Mouse (Mus musculus): ENCODE data around the gene Apba3. TPM values are rescaled to one million over a fixed set of nuclear protein-coding genes. Genes with fewer than 3 reads are reported as not detected.

Apba3 gene
- polyA plus RNA-seq, 1 experiment from 2014 or later = 46.2 TPM

- no peak for DNase-seq (ENCODE audit: low spot score)
- H3K4me3 ChIP-seq = no peak overlapping the region; the same call in 1 of the 2 replicates
- peaks cover 79% of the 10 kb centered on the region for H3K27me3 ChIP-seq (ENCODE audit: insufficient read depth, poor library complexity, severe bottlenecking)
- 42% methylated on average over 6 of the region's 6 CpGs for WGBS
- H3K4me1 ChIP-seq (replicated peaks) = peaks cover 39% of the 10 kb centered on the region
- no peaks in the 10 kb centered on the region for H3K36me3 ChIP-seq
- H3K27ac ChIP-seq = no peak overlapping the region
- no peaks in the 10 kb centered on the region for H3K9me3 ChIP-seq
Observed at GRCm38 (mm10) chr10:81286586-81286985, 19.8 kb downstream of the Apba3 start.

DNA sequence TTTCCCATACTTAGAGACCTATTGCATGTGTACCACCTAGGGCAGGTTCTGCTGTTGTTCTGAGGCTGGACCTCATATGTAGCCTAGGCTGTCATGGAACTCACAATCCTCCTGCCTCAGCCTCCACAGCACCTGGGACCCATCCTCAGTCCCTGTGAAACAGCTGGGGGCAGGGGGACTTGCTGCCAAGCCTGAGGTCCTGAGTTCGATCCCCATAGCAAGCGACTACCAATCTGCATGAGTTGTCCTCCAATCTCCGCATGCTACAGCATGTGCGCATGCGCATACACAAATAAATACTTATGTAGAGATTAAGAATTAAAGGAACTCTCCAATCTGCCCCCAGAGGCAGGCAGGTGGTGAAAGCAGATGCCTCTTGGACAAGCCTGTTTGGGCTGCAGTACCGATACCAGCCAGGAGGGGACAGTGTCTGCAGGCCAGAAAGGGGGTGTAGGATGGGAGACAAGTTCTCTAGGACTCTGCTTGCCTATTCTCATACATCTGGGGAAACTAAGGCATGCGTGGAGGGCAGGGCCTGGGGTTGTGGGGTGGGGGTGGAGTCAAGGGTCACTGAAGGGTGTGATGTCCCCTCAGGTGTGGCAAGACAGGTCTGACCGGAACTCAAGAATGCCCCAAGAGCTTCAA lies 20.9 kb downstream of the Apba3 start:
- Histone ChIP-seq H3K4me3 (no peak overlapping the region), H3K27ac (no peak overlapping the region), H3K4me1 (replicated peaks) (peaks cover 39% of the 10 kb centered on the region), H3K27me3 (ENCODE audit: insufficient read depth, poor library complexity, severe bottlenecking) (peaks cover 80% of the 10 kb centered on the region), H3K36me3 (no peaks in the 10 kb centered on the region), H3K9me3 (no peaks in the 10 kb centered on the region)
- DNase-seq (ENCODE audit: low spot score) = peak; percentile 62
- WGBS = 59% methylated on average over 8 of the region's 8 CpGs

DNA sequence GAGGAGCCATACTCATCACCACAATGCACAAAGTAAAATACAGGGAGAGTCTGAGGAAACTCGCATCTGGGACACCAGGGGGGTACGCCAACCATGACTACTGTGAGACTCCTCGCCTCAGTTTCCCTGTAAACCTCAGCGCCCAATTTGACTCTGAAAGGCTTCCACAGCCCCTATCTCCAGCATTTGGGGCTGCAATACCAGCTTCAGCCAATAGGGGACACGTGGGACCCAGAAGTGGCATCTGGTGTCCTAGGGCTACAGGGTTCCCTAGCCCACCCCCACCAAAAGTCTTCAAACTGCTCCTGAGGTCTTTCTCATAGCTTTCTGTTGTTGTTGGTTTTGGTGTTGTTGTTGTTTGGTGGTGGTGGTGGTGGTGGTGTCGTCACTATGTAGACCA lies 21.8 kb downstream of the Apba3 start:
- Histone ChIP-seq H3K4me1 (replicated peaks) (peaks cover 44% of the 10 kb centered on the region), H3K27ac (no peak overlapping the region), H3K36me3 (no peaks in the 10 kb centered on the region), H3K9me3 (no peaks in the 10 kb centered on the region), H3K27me3 (ENCODE audit: insufficient read depth, poor library complexity, severe bottlenecking) (peaks cover 70% of the 10 kb centered on the region), H3K4me3 (0 out of 2 replicates have a peak overlapping the region, but pooled peaks have one; percentile 11)
- WGBS = 29% methylated on average over 6 of the region's 6 CpGs
- peak; percentile 55 for DNase-seq (ENCODE audit: low spot score)

DNA sequence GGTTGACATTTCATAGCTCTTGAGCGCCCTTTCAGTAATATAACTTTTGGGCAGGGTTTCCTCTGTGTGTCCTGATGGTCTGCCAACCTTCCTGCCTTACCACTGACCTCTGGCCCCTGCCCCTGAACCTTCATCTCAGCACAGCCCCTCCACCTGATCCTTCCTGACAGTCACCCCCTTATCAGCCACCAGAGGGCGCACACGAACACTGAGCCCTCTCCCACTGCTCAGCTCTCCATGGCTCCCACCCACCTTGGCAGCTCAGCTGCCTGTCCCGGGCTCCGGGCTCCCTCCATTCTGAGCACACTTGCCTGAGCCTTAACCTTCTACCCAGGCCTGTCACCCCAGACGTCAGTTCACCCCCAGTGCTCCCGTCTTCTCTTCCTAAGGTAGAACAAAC lies 22.5 kb downstream of the Apba3 start:
- no peaks in the 10 kb centered on the region for H3K36me3 ChIP-seq
- peak; percentile 60 for DNase-seq (ENCODE audit: low spot score)
- no peak overlapping the region for H3K4me3 ChIP-seq
- peaks cover 63% of the 10 kb centered on the region for H3K27me3 ChIP-seq (ENCODE audit: insufficient read depth, poor library complexity, severe bottlenecking)
- no peak overlapping the region for H3K27ac ChIP-seq
- peaks cover 48% of the 10 kb centered on the region for H3K4me1 ChIP-seq (replicated peaks)
- 5% methylated on average over 7 of the region's 7 CpGs for WGBS
- H3K9me3 ChIP-seq = no peaks in the 10 kb centered on the region

DNA sequence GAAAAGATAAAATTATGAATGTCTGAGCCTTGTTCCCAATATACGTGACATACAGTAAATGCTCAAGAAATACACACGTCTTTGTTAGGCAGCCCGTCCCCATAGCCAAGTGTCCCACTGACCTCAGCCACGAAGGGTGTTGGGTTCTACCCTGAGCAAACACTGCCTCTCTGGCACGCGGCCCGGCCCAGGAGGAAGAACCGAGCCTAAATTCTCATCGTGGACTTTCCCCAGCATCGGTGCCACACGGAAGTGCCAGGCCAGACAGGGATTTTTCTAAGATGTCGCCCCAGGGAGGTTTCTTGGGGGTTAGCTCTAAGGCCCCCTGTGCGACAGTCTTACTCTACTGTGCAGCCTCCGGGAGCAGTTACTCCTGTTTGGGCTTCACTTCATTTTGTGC lies 23.1 kb downstream of the Apba3 start:
- Histone ChIP-seq H3K4me3 (no peak overlapping the region), H3K9me3 (no peaks in the 10 kb centered on the region), H3K27me3 (ENCODE audit: insufficient read depth, poor library complexity, severe bottlenecking) (peaks cover 58% of the 10 kb centered on the region), H3K36me3 (no peaks in the 10 kb centered on the region), H3K4me1 (replicated peaks) (peaks cover 48% of the 10 kb centered on the region), H3K27ac (no peak overlapping the region)
- 62% methylated on average over 14 of the region's 14 CpGs for WGBS
- DNase-seq (ENCODE audit: low spot score) = no peak

DNA sequence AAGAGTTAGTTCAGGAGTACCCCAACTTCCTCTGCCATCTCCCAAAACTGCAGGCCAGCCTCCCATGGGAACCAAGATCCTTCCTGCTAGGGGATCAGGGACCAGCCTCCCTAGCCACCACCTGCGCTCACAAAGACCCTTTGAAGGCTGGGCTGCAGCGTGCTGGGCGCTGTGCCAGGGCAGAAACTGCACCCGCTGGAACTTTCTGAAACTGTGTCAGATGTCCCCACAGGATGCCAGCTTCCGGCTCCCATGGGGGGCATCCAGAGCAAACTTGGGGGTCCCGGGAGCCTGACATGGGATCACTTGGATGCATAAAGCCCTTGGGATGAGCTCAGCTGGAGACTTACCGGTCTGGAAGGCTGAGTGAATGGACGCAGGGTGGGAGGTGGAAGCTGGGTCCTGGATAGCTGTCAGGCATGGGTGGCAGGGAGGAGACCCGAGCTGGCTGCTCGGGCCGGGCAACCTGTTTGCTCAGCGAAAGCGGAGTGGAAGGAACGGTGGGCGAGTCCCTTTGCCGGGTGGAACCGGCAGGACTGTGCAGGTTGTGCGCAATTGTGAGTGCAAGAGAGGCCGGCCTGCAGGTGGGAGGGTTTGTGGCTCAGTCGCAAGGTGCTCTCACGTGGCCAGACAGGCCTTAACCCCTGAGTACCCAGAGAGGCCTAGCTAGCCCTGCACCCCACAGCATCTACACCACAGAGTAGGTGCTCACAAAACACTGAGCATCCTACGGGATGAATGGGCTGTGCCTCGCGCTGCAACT lies 24.1 kb downstream of the Apba3 start:
- H3K4me3 ChIP-seq = peak overlapping the region; percentile 16; the same call in 1 of the 2 replicates
- H3K9me3 ChIP-seq = no peaks in the 10 kb centered on the region
- 17% methylated on average over 24 of the region's 24 CpGs for WGBS
- no peak for DNase-seq (ENCODE audit: low spot score)
- no peak overlapping the region; the same call in 1 of the 2 replicates for H3K27ac ChIP-seq
- H3K27me3 ChIP-seq (ENCODE audit: insufficient read depth, poor library complexity, severe bottlenecking) = peaks cover 50% of the 10 kb centered on the region
- 0 out of 2 replicates have a peak, but pooled peaks cover 8% of the 10 kb centered on the region for H3K36me3 ChIP-seq
- peaks cover 40% of the 10 kb centered on the region for H3K4me1 ChIP-seq (replicated peaks)

DNA sequence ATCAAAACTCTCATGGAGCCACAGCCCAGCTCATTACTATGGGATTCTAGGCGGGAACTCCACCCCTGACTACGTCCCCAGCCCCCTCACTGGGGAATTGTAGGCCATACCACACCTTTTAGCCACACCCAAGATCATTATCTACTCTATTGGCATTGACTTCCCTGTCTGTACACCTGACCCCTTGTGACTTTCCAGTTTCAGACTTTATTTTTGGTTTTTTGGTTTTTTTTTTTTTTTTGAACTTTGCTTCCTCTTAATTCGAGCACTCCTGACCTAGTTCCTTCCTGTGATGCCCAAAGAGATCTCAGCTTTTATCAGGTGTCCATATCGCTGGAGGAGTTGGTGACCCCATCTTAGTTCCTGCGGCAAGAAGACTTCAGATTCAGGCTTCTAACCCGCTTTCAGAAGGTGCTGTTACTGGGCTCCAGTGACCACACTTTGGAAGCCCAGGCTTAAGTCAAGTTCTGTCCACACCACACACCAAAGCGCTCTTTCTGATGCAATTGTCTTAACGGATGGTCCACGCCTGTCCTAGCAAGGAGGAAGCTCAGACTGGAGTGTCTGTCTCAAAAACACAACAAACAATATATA lies 24.8 kb downstream of the Apba3 start, which contains the start of gene Tjp3:
TSS of gene Tjp3 (minus strand) at position 71 of the 594 bp plus-strand sequence.
- H3K27ac ChIP-seq = peak within 1 kb of the TSS; percentile 95
- 0 out of 2 replicates have a peak, but pooled peaks cover 12% of the 10 kb centered on the region for H3K36me3 ChIP-seq
- DNase-seq (ENCODE audit: low spot score) = no peak
- WGBS = 75% methylated on average over 9 of the region's 9 CpGs
- H3K27me3 ChIP-seq (ENCODE audit: insufficient read depth, poor library complexity, severe bottlenecking) = peaks cover 48% of the 10 kb centered on the region
- H3K4me3 ChIP-seq = peak within 1 kb of the TSS; percentile 84
- H3K4me1 ChIP-seq (replicated peaks) = peaks cover 36% of the 10 kb centered on the region
- no peaks in the 10 kb centered on the region for H3K9me3 ChIP-seq

GRCm38 (mm10) chr10:81292554-81293333 lies 26.0 kb downstream of the Apba3 start, which contains the start of gene Pip5k1c:
Pip5k1c (plus strand) TSS chr10:81292963.
- Histone ChIP-seq H3K4me3 (peak within 1 kb of the TSS; percentile 84), H3K9me3 (no peaks in the 10 kb centered on the region), H3K27me3 (ENCODE audit: insufficient read depth, poor library complexity, severe bottlenecking) (peaks cover 42% of the 10 kb centered on the region), H3K36me3 (0 out of 2 replicates have a peak, but pooled peaks cover 12% of the 10 kb centered on the region), H3K4me1 (replicated peaks) (peaks cover 42% of the 10 kb centered on the region), H3K27ac (peak within 1 kb of the TSS; percentile 95)
- WGBS = under 1% methylated on average over 80 of the region's 80 CpGs
- peak; percentile 100 for DNase-seq (ENCODE audit: low spot score)

GRCm38 (mm10) chr10:81293334-81294030 lies 26.7 kb downstream of the Apba3 start:
- Histone ChIP-seq H3K27me3 (ENCODE audit: insufficient read depth, poor library complexity, severe bottlenecking) (peaks cover 35% of the 10 kb centered on the region), H3K27ac (peak overlapping the region; percentile 95), H3K36me3 (peaks cover 18% of the 10 kb centered on the region), H3K4me1 (replicated peaks) (peaks cover 45% of the 10 kb centered on the region), H3K9me3 (no peaks in the 10 kb centered on the region), H3K4me3 (peak overlapping the region; percentile 84)
- WGBS = 4% methylated on average over 25 of the region's 25 CpGs
- DNase-seq (ENCODE audit: low spot score) = no peak

GRCm38 (mm10) chr10:81294442-81294841 lies 27.7 kb downstream of the Apba3 start:
- DNase-seq (ENCODE audit: low spot score) = no peak
- H3K4me1 ChIP-seq (replicated peaks) = peaks cover 50% of the 10 kb centered on the region
- H3K36me3 ChIP-seq = peaks cover 20% of the 10 kb centered on the region
- peak overlapping the region; percentile 0; the same call in 1 of the 2 replicates for H3K27ac ChIP-seq
- H3K4me3 ChIP-seq = peak overlapping the region; percentile 84
- 58% methylated on average over 8 of the region's 8 CpGs for WGBS
- peaks cover 29% of the 10 kb centered on the region for H3K27me3 ChIP-seq (ENCODE audit: insufficient read depth, poor library complexity, severe bottlenecking)
- H3K9me3 ChIP-seq = no peaks in the 10 kb centered on the region

- H3K36me3 ChIP-seq = peaks cover 20% of the 10 kb centered on the region
- no peak for DNase-seq (ENCODE audit: low spot score)
- no peak overlapping the region for H3K27ac ChIP-seq
- no peaks in the 10 kb centered on the region for H3K9me3 ChIP-seq
- WGBS = 96% methylated on average over 6 of the region's 6 CpGs
- peaks cover 21% of the 10 kb centered on the region for H3K27me3 ChIP-seq (ENCODE audit: insufficient read depth, poor library complexity, severe bottlenecking)
- H3K4me3 ChIP-seq = no peak overlapping the region
- H3K4me1 ChIP-seq (replicated peaks) = peaks cover 57% of the 10 kb centered on the region
Observed at GRCm38 (mm10) chr10:81295185-81295584, 28.4 kb downstream of the Apba3 start.

DNA sequence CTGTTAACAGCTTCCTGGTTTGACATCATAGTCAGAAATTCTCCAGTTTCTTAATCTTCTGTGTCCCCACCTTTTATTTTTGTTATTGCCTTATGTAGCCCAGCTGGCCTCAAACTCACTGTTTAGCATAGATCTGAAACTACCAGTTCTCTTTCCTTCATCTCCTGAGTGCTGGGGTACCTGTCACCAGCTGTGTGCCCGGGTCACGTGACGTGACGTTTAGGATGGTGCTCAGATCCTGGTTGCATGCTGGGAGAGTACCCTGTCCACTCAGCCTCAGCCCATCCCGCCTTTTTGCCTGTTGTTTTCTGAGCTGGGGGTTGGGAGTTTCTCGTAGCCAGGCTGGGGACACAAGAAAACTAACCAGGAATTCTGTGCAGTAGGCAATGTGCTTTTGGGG lies 30.5 kb downstream of the Apba3 start:
- peaks cover under 1% of the 10 kb centered on the region; the same call in 1 of the 2 replicates for H3K27me3 ChIP-seq (ENCODE audit: insufficient read depth, poor library complexity, severe bottlenecking)
- H3K9me3 ChIP-seq = no peaks in the 10 kb centered on the region
- no peak for DNase-seq (ENCODE audit: low spot score)
- WGBS = 72% methylated on average over 6 of the region's 6 CpGs
- H3K4me1 ChIP-seq (replicated peaks) = peaks cover 69% of the 10 kb centered on the region
- H3K36me3 ChIP-seq = peaks cover 20% of the 10 kb centered on the region
- peak overlapping the region; percentile 60 for H3K27ac ChIP-seq
- H3K4me3 ChIP-seq = no peak overlapping the region; the same call in 1 of the 2 replicates

Data from hindbrain, embryonic 10.5 days (tissue).